Mouse (Mus musculus) gastrocnemius, postnatal 10 days (tissue): ENCODE data around the gene Ptprt. TPM values are rescaled to one million over a fixed set of nuclear protein-coding genes. Genes with fewer than 3 reads are reported as not detected.
"Not testable (repeated sequence)": the region's sequence is repeated elsewhere in the genome, so short reads cannot be mapped to it uniquely, and the experiment has no call there.

Experiments
- DNase-seq: peaks from one replicate; pipeline ENCODE4 v3.0.0; 2021; ENCODE audit warnings: mixed read lengths
- total RNA-seq, 2 experiments: library from RNA; stranded (reverse); gene quantifications; 2 replicates each; pipeline ENCODE4 v1.2.3; 2021

Ptprt gene
- total RNA-seq, 2 experiments from 2014 or later: 0.96 to 1.3 TPM

DNA sequence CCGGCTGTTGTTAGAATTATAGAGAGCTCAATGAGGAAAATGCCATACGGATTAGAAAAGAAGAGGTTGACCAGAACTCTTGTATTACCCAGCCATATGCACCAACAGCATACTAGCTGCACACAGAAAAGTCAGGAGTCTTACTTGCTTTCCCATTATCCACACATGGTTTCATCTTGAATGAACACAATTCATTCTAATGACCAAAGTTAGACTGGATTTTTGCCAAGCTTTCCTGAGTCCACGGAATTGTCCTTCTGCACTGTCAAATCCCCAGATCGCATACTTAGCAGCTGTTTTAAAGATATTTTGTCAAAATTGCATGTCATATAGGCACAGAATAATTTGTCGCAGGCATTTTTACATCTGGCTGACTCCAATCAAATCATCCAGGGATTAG, 463.6 kb downstream of the Ptprt start:
- no peak for DNase-seq

DNA sequence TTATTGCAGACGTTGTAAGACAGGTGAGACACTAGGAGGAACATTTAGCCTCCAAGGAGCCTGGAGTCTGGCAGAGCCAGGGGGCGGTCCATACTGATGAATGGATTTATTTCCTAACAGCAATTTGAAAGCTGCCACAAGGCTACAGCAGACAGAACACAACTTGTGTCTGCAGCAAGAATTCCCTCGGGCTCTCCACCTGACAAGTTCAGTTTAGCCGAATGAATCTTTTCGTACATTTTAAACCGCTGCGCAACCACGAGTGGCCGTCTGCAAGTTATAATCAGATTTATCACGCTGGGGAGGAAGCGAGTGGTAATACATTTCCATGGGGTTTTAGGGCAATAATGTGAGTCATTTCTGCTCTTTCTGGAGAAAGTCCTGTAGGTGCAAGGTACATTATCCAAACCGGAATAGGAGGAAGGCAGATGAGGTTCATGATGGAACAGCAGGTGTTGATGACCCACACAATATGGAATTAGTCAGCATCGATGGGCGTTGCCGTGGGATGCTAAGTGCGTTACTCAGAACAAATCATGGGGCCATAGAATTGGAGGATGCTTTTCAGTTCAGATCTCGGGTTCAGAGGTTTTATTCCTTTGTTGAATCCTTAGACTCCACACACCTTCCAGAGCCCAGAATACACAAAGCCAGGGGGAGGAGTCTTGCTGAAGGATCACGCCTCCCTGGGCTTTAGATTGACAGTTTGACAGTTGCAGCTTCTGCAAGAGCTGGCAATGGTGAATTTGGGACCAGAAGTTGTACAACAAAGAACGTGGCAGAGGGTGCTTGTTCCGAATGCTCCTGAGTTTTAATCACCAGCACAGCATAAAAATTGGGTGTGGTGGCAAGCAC, 478.1 kb downstream of the Ptprt start:
- DNase-seq: no peak

DNA sequence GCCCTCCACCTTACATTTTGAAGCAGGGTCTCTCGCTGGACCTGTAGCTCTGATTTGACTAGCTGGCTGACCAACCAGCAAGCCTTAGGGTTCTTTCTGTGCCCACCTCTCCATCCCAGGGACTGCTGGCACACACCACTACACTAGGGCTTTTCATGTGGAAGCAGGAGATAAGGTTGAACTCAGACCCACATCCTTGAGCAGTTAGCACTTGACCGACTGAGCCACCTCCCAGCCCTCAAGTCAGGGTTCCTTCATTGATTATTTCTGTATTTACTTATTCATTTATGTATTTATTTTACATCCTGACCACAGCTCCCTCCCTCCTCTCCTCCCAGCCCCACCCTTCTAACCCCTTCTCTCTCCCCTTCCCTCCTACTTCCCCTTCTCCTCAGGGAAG, 479.1 kb downstream of the Ptprt start:
- no peak for DNase-seq

DNA sequence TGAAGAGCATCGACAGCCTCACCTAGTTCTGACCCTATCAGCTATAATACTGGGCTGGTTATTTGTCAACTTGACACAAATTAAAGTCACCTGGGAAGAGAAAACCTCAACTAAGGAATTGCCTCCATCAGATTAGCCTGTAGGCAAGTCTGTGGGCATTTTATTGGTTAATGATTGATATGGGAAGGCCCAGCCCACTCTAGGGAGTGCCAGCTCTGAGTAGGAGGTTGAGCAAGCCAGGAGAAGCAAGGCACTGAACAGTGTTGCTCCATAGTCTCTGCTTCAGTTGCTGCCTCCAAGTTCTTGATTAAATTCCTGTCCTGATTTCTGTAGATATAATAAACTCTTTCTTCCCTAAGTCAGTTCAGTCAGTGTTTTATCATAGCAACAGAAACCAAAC, 488.4 kb downstream of the Ptprt start:
- DNase-seq: no peak

DNA sequence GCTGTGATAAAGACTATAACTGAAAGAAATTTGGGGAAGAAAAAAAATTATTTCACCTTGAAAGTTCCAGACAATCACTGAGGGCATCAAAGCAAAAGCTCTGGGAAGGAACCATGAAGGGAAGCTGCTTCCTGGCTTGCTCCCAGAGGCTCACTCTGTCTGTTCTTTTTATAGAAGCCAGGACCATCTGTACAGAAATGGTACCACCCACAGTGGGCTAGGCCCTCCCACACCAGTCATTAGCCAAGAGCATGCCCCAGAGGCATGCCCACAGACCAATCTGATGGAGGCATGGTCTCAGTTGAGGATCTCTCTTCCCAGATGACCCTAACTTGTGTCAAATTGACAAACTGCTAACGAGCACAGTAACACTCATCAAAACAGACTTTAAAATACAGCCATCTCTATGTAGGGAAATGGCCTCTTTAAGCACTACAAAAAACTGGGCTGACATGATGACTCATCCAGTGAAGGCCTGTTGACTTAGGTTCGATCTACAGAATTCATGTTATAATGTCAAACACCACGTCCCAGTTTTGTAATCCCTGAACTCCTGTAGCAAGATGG, 519.0 kb downstream of the Ptprt start:
- DNase-seq: no peak

DNA sequence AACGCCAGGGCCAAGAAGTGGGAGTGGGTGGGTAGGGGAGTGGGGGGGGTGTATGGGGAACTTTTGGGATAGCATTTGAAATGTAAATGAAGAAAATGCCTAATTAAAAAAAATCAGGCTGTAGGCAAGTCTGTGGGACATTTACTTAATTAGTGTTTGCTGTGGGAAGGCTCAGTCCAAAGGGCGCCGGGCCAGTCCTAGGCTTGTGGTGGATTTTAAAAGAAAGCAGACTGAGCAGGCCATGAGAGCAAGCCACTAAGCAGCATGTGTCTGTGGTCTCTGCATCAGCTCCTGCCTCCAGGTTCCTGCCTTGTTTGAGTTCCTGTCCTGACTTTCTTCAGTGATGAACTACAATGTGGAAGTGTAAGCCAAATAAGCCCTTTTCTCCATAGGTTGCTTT, 524.8 kb downstream of the Ptprt start:
- not testable (repeated sequence) for DNase-seq

DNA sequence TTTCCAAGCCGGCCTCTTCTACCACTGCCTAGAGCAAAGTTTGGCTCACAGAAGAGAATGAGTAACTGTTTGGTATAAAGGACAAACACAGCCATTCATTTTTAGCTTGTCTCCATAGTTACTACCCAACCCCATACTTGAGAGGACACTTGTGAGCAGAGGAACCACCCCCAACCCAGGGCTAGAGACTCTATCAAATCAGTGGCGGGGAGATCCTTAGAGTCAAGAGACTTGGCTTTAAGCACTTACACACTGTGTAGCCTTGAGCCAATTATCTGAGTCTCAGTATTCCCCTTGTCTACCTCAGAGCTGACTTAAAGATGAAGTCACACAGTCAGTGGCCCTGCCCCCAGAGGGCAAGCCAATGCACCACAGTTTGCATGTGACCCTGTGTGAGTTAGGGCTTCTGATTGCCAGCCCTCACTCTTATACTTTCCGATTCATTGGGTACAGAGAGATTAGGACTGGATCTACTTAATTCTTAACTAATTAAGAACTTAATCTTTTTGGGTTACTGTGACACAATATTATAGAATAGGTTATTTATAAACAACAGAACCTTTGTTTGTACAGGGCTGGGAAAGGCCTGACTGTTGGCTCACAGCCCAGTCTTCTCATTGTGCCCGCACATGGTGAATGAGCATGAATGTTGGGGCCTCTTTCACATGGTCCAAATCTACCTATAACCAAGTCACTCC, 529.2 kb downstream of the Ptprt start:
- no peak for DNase-seq

DNA sequence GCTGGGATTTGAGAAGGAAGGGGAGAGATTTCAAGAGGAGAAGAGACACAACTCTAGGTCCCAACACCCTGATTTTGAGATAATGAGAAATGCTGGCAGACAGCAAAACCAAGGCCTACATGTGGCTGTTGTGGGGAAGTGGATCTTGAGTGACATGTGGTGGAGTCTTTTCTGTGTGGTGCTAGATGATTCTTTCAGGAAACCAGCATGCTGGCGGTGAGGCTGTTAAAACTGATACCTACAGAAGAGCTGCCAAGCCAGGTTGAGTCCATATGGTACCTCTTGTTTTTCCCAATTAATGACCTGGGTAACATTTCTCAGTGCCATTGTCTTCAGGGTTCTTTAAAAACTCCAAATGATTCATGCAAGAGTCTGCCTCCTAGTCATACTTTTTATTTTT, 531.1 kb downstream of the Ptprt start:
- no peak for DNase-seq

DNA sequence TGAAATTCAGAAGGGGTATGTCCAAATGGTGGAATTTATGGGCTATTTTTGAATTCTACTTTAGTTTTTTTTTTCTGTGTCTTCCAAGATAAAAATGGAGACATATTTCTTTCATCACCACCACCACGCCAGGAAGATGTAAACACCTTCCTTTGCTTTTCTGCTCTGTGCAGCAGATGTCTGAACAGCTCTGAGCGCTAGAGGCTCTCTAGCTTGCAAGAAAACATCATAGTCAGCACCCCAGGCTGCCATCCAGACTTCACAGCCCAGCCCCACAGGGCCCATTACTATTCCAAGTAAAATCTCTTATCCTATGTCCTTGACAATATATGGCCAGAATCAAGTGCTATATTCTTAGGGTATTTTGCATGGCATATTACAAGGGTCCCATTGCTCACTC, 542.9 kb downstream of the Ptprt start:
- DNase-seq: no peak

DNA sequence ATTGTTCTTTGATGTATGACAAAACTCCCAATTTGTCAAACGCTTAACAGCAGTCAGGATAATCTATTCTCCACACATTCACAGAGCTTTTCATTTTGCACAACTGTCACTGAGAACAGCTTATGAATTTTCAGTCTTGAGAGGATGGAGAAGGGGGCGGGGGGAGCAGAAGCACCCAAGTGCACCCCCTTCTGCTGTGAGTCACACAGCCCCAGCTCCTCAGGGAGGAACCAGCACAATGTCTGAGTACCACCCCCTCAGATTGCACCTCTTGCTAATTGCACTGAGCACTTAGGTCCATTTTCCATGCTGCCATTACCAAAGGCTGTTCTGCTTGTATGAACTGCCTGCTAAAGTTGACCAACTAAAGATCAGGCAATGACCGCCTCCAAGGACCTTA, 578.6 kb downstream of the Ptprt start:
- no peak for DNase-seq

DNA sequence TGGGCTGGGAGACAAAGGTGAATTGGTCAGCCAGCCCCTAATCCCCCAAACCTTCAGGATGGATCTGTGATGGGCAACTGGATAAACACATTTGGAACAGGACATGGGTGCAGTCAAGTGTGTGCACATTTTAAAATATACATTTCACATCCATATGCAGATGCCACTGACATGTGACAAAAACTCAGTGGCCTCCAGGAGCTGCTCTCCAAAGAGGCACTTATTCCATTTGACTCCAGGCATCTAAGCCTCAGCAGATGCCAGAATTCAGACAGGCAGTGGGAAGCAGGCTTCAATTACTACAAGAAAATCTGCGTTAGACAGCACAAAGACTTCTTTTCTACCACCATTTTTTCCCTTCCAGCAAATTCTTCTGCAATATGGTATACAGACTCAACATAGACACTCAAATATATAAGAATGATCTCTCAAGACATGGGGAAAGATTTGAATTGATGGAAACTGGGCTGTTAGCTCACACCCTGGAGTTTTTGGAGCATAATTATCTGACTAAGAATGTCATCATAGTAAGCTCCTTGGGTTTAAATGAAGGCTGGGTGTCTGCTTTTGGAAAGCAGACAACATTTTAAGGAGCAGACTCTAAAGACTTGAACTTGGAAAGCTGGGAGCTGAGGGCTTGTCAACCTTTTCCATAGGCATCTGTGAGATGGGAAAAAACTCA, 580.1 kb downstream of the Ptprt start:
- no peak for DNase-seq

DNA sequence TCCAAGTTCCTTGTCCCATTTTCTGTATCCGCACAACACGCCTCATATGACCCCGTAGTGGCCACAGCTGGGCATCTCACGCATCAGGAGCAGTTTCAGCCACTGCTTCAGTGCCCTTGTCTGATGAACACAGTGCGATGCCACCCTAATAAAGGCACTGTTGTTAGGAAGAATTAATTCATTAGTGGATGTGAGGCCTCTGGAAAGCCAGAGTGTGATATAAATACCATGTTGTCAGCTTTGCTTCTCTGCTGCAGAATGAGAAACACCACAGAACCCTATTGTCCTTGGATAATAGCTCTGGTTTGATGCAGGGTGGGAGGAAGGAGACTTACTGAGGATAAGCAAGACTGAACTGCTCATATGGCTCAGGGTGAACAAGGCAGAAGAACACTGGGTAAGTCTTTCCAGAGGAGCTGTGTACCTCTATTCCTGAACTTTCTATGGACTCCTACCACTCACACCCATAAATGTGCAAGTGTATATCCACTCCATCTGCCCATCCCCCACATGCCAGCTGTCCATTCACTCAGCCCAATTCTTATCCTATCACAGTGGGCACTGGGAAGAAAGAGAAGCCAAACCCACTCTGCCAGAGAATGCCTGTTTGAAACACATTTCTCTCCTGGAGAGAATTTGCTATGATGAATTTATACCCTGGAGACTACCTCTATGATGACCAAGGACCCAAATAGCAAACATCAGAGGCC, 582.2 kb downstream of the Ptprt start:
- DNase-seq: no peak

DNA sequence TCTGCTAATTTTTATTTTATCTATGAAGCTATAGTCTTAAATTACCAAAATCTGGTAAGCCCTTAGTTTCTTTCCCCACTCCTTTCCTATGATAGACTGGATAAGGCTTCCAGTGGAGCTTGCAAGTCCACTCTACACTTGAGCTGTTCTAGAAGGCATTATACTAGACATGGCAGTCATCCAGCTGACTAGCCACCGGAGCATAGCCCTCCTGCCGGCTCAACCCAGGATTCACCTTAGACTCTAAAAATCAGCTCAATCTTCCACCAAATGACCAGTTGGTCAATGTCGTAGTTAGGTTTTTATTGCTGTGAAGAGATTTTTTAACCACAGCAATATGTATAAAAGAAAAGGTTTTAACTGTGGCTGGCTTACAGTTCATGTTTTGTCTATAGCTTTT, 608.1 kb downstream of the Ptprt start:
- DNase-seq: no peak

DNA sequence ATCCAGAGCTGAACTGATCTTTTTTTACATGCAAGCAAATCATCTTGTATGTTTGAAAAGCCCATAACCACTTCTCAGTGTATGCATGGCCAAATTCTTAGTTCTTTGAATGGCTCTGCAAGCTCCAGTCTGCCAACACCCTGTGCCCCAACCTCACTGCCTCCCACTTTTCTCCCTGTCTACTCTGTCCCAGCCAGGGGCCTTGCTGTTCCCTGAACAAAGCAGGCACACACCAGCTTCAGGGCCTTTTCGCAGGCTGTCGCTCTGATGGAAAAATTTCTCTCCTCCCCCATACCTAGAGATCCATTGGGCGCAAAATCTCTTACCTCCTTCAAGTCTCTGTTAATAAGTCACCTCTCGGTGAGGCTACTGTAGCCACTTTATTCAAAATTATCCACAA, 610.7 kb downstream of the Ptprt start:
- no peak for DNase-seq

DNA sequence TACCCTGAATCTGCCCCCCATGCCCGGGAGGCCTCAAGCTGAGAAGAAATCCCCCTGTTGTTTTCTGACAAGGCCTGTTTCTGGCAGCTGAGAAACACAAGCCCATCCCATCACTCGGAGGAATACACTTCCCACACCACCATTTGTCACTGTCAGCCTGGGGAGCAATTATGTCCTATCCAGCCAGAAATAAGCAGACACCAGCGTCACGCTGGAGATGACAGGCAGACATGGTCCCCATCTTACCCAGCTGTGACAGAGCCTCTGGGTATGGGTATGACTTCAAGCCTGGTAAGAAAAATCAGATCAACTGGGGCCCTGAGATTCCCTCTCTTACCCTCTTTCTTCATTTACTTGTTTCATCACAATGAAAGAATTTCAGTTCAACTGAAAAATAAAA, 625.3 kb downstream of the Ptprt start:
- DNase-seq: no peak

DNA sequence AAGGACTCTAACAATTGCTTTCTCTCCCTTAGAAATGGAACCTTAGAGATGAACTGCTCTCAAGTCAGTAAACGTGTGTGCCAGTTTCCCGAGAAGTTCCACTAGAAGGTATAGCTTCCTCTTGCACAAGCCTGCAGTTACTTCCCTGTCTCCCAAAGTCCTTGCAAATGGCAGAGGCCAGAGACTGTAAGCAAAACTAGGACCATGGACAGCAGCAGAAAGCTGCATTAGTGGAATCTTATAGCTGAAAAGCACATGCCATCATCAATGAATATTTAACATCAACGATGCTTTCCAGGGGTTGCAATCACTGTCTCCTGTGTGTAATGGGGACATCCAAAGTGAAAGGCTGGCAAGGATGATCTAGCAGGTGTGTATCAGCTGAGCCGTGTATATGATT, 629.3 kb downstream of the Ptprt start:
- no peak for DNase-seq

DNA sequence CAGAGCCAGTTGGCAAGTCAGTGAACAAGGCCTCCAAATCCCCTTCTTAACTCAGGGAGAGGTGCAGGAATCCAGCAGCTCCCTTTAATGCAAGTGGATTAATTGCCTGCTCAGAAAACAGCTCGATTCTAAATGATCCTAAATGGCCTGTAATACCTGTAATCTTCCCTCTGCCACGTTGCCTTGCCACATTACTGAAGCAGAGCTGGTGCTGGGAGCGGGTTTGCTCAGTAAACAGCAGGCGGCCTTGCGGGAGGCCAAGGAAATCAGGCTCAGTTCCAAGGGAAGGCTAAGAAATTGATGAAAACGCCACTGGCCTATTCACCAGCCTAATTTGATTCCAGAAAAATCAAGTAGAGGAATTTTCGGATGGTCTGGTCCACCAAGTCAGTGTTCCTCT, 659.9 kb downstream of the Ptprt start:
- DNase-seq: no peak

DNA sequence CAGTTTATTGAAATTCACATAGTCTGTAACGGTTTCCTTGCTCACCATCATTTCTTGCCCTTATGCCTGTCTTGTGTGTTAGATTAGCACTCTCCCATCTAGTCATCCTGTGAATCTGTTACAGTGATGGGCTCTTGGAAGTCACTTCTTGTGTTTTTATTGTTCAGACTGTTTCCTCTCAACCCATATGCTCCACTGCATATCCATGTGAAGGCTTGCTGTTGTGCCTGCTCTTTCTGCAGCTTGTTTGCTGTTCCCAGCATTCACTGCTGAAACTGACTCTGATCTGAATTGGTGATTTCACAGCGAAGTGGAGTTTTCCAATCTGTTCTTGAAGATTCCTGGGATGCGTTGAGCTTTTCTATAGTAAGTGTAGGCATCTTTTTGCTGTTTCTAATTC, 678.6 kb downstream of the Ptprt start:
- no peak for DNase-seq

DNA sequence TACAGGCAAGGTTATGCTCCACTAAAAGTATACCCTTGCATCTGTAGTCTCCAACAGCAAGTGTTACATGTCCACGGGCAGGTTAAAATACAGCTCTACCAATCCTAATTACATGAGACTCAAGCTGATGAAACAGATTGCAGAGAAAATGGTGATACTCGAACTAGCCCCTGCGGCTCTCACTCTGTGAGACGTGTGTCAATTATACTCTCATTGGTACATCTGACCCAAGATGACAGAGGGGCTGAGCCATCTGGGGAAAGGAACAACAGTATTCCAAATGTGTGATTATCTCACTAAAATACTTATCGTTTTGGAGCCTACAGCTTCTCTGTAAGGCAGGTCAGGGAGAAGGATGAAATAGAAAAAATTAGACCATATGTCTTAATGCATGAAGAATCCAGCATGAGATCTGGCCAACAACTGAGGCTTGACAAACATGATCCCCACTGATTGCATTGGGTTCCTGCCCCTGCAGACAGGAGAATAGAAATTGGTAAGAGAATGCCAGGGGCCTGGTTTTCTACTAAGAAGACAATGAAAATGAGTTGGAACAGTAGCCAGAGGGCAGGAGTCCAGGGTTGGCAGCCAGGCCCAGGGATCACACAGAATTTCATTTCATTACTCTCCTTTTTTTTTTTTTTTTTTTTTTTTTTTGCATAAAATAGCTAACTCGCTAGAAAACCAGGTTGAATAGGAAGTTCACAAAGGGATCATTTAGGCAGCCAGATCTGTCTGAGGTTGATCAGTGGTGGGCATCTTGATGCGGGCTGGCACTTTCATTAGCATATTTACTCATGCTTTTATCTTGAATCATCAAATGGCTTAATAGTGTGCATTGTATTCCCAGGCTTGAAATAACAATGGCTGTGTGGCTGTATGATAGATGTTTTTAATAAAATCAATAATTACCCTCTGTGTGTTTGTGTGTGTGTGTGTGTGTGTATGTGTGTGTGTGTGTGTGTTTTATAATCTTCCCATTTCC, 699.5 kb downstream of the Ptprt start:
- no peak for DNase-seq

DNA sequence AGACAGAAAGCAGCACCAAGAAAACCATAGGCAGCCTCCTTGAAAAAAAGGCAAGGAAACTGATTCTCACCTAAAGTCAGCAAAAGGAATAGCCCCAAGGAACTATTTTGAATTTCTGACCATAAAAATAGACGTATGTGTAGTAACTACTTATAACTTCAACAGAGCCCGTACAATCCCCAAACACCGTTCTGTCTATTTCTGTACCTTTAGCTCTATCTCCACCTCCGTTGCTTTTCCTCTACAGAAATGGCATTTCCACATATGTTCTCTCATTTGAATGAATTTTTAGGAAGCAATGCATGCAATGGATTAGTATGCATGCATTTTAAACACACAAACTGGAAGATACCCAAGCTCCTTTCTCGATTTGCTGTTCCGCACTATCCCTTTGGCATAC, 715.5 kb downstream of the Ptprt start:
- no peak for DNase-seq

DNA sequence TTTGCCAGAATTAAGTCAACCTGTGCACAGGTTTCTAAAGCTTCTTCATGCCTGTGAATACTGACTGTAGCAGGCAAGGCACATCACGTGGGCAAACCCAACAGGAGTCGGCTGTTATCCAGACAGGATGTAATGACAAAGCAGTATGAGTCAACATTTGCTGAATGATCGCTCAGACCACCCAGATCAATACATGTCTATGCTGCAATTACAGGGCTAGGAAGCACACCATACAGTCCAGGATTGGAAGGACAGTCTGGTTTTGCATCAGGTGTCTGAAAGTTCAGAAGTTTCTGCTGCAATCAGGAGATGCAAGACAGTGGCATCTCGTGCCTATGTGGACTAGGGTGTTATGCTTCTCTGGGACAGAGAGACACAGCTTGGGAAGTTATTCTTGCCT, 716.3 kb downstream of the Ptprt start:
- DNase-seq: no peak
